Mouse (Mus musculus) erythroblast, embryonic 14.5 days (primary cell): ENCODE results near the gene Cdh12.

ENCODE experiments used
- GATA1 ChIP-seq: IDR thresholded peaks from 2 replicates; pipeline ENCODE4 v1.6.1; 2012; ENCODE audit warnings: low read length, inconsistent platforms, mixed read lengths
- TAL1 ChIP-seq: IDR thresholded peaks from 3 replicates; pipeline ENCODE4 v1.6.1; 2012; ENCODE audit warnings: low read length, inconsistent platforms, mixed read lengths

DNA sequence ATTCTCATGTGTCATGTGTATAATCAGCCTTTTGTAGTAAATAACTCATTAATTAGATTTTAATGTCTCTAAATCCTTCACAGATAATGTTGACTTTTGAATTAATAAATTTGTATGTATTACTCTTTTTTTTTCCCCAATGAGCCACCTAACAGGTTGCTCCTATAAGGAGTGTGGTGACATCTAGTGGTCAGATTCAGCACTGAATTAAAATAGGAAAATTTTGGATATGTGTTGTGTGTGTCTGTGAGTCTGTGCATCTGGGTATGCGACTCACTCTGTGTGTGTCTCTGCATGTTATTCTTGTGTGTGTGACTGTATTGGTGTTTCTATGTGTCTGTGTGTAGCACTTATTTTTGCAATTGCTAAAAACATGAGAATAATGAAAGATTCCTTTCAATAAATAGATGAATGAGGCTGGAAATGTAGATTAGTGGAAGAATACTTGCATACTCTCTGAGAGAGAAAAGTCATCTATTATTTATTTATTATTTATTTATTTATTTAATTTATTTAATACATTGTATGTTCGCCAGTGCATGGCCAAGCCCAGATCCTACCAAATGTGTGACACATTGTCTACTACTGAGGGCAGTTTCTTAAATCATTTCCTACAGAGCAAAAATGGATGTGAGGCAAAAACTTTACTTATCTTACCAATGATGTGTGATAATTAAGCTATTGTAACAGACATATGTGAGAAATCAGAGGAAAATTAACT is 958.4 kb downstream of the Cdh12 start:
- no peak for TF ChIP-seq GATA1
- TF ChIP-seq TAL1, result no peak
